Mouse (Mus musculus) CH12.LX (cell line): ENCODE data around the gene AC170998.1. TPM values are rescaled to one million over a fixed set of nuclear protein-coding genes. Genes with fewer than 3 reads are reported as not detected.

Experiments
- DNase-seq: peaks from one replicate; pipeline ENCODE4 v3.0.0-alpha.2; 2013; ENCODE audit errors: extremely low read depth
- H3K27ac ChIP-seq: 2 replicates; pipeline ENCODE4 v1.5.1; 2012; ENCODE audit warnings: low read depth, mild to moderate bottlenecking, control low read depth, moderate library complexity; ENCODE audit not compliant: insufficient read depth
- H3K27me3 ChIP-seq: replicated peaks from 2 replicates; pipeline ENCODE3; 2012; ENCODE audit warnings: inconsistent platforms
- H3K36me3 ChIP-seq, 2 experiments: replicated peaks in 1 of 2; 2 replicates each; pipeline versions ENCODE3 to v1.6.1; 2012; ENCODE audit warnings: inconsistent platforms in 1 of 2, low read length in 1 of 2, mild to moderate bottlenecking in 1 of 2, mixed read lengths in 1 of 2, moderate library complexity in 1 of 2; ENCODE audit not compliant: control insufficient read depth in 1 of 2, insufficient read depth in 1 of 2
- H3K4me1 ChIP-seq, 2 experiments: 2 replicates each; pipeline ENCODE4 v1.6.1; 2012; ENCODE audit warnings: inconsistent platforms in 1 of 2, moderate library complexity in 1 of 2; ENCODE audit not compliant: insufficient read depth in 2 of 2, control insufficient read depth in 1 of 2
- H3K4me2 ChIP-seq: 2 replicates; pipeline ENCODE4 v1.6.1; 2012; ENCODE audit warnings: low read depth, mild to moderate bottlenecking, control low read depth; ENCODE audit not compliant: poor library complexity, insufficient read depth, severe bottlenecking
- H3K4me3 ChIP-seq, 3 experiments: fragments of 150-350 bp in 1 of 3; sonication (generic) in 1 of 3; replicated peaks in 1 of 3; 2 replicates each; pipeline versions ENCODE3 to v1.5.1; 2011 to 2012; ENCODE audit warnings: low read depth in 2 of 3, low read length in 2 of 3, mild to moderate bottlenecking in 2 of 3, moderate library complexity in 2 of 3, control low read depth in 1 of 3, improper control_type of control experiment in 1 of 3, inconsistent platforms in 1 of 3, mixed read lengths in 1 of 3; ENCODE audit not compliant: poor library complexity in 1 of 3
- H3K79me2 ChIP-seq: replicated peaks from 2 replicates; pipeline ENCODE4 v1.6.1; 2012; ENCODE audit warnings: mild to moderate bottlenecking, moderate library complexity; ENCODE audit not compliant: control insufficient read depth, poor library complexity, insufficient read depth, severe bottlenecking; ENCODE audit errors: extremely low read depth
- H3K9ac ChIP-seq: 2 replicates; pipeline ENCODE4 v1.6.1; 2012; ENCODE audit warnings: low read depth, mild to moderate bottlenecking, control low read depth, moderate library complexity; ENCODE audit not compliant: insufficient read depth
- H3K9me3 ChIP-seq: replicated peaks from 2 replicates; pipeline ENCODE3; 2012; ENCODE audit warnings: low read length, inconsistent platforms, mixed read lengths
- ELF1 ChIP-seq: IDR thresholded peaks from 2 replicates; pipeline ENCODE4 v1.6.1; 2014; ENCODE audit warnings: low read depth, mild to moderate bottlenecking, inconsistent platforms, low read length, improper control_type of control experiment
- ETS1 ChIP-seq: conservative IDR thresholded peaks from 2 replicates; pipeline ENCODE4 v1.6.1; 2012; ENCODE audit warnings: low read depth, mild to moderate bottlenecking, inconsistent platforms, low read length, improper control_type of control experiment, moderate library complexity
- HCFC1 ChIP-seq: IDR thresholded peaks from 2 replicates; pipeline ENCODE4 v1.6.1; 2012; ENCODE audit warnings: low read depth, mild to moderate bottlenecking, inconsistent platforms, low read length, improper control_type of control experiment
- MAZ ChIP-seq: IDR thresholded peaks from 2 replicates; pipeline ENCODE4 v1.6.1; 2012; ENCODE audit warnings: low read depth, mild to moderate bottlenecking, inconsistent platforms, low read length, improper control_type of control experiment, moderate library complexity
- NELFE ChIP-seq: IDR thresholded peaks from 2 replicates; pipeline ENCODE4 v1.6.1; 2011; ENCODE audit warnings: low read depth, low read length, improper control_type of control experiment
- PAX5 ChIP-seq: IDR thresholded peaks from 2 replicates; pipeline ENCODE4 v1.6.1; 2012; ENCODE audit warnings: low read length, inconsistent platforms, mixed read lengths
- SIN3A ChIP-seq: IDR thresholded peaks from 2 replicates; pipeline ENCODE4 v1.6.1; 2012; ENCODE audit warnings: low read length, improper control_type of control experiment, inconsistent platforms
- UBTF ChIP-seq: IDR thresholded peaks from 2 replicates; pipeline ENCODE4 v1.6.1; 2012; ENCODE audit warnings: low read depth, mild to moderate bottlenecking, inconsistent platforms, low read length, improper control_type of control experiment, moderate library complexity
- dilution Hi-C: fragments of 300-500 bp; cut with MboI; formaldehyde crosslinking; loops from 2 replicates; pipeline ENCODE4 v1.14.3; 2020; ENCODE audit warnings: low sequenced_read_pairs; ENCODE audit not compliant: extremely low pct_unique_long_range_greater_than_20kb, extremely low pct_ligation_motif_present
- in situ Hi-C: fragments of 300-500 bp; cut with MboI; formaldehyde crosslinking; loops from 3 replicates; pipeline ENCODE4 v1.14.3; 2019; ENCODE audit warnings: low sequenced_read_pairs, low pct_ligation_motif_present, low pct_unique_long_range_greater_than_20kb, mixed read lengths
- polyA plus RNA-seq: library from polyadenylated mRNA; unstranded; fragments of >175 nt; gene quantifications from 2 replicates; pipeline ENCODE4 v1.2.1, GENCODE M21; 2012; ENCODE audit warnings: low read depth; ENCODE audit not compliant: insufficient read length
- total RNA-seq, 2 experiments: library from RNA; depleted of rRNA; stranded (reverse); fragments of 300-350 nt in 1 of 2; fragments of >200 nt in 1 of 2; gene quantifications; 2 replicates each; pipeline ENCODE4 v1.2.3; 2012 to 2014

AC170998.1 gene
- total and polyA plus RNA-seq, 3 experiments, result 0.38 TPM; not detected in 2

DNA sequence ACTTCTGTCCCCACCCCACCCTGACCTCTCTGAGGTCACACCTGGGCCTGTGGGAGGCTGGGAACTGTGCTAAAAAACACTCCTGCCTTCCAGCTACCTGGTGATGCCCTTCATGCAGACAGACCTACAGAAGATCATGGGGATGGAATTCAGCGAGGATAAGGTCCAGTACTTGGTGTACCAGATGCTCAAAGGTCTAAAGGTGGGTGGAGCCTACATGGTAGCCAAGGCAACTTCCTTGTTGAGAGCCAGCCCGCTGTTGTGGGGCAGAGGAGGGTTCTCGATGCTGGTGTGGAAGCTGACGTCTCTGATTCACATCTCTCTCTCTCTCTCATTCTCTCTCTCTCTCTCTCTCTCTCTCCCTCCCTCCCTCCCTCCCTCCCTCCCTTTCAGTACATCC is 49.3 kb downstream of the AC170998.1 start:
- H3K4me3 ChIP-seq, result no peak overlapping the region
- in situ Hi-C loops (loop anchor here (10.0 kb wide), 1 partner anchor 100 kb away; no protein-coding TSS in a partner anchor), dilution Hi-C loops (no loop called here)
- no peak overlapping the region for H3K4me2 ChIP-seq
- no peak overlapping the region for H3K9ac ChIP-seq
- no peaks in the 10 kb centered on the region for H3K4me1 ChIP-seq
- H3K79me2 ChIP-seq, result no peaks in the 10 kb centered on the region
- peaks cover 7% of the 10 kb centered on the region for H3K9me3 ChIP-seq
- H3K36me3 ChIP-seq, result no peaks in the 10 kb centered on the region
- TF ChIP-seq MAZ (no peak), ELF1 (no peak), UBTF (no peak), PAX5 (no peak), HCFC1 (no peak), NELFE (no peak), SIN3A (no peak), ETS1 (no peak)
- no peak for DNase-seq
- H3K27me3 ChIP-seq, result peaks cover 19% of the 10 kb centered on the region
- H3K27ac ChIP-seq, result no peak overlapping the region

Other genes starting within 250 kb of the AC170998.1 start
- 14.4 and 17.5 TPM in 2 replicates for gene Fkbp5, start 208.6 kb upstream of the AC170998.1 start, total RNA-seq (2012; rRNA removed)
- gene Fkbp5, start 208.6 kb upstream of the AC170998.1 start, total RNA-seq (2014; rRNA removed), result 21.5 and 22.6 TPM in 2 replicates
- 31.4 and 35.3 TPM in 2 replicates for gene Fkbp5, start 208.6 kb upstream of the AC170998.1 start, polyA plus RNA-seq
- gene Armc12, start 195.3 kb upstream of the AC170998.1 start, total RNA-seq (2012; rRNA removed), result not detected in 2 replicates
- not detected in 2 replicates for gene Armc12, start 195.3 kb upstream of the AC170998.1 start, total RNA-seq (2014; rRNA removed)
- not detected in 2 replicates for gene Armc12, start 195.3 kb upstream of the AC170998.1 start, polyA plus RNA-seq
- not detected in 2 replicates for gene Clpsl2, start 176.7 kb upstream of the AC170998.1 start, total RNA-seq (2012; rRNA removed)
- not detected in 2 replicates for gene Clpsl2, start 176.7 kb upstream of the AC170998.1 start, total RNA-seq (2014; rRNA removed)
- not detected in 2 replicates for gene Clpsl2, start 176.7 kb upstream of the AC170998.1 start, polyA plus RNA-seq
- not detected in 2 replicates for gene Clps, start 165.3 kb upstream of the AC170998.1 start, total RNA-seq (2012; rRNA removed)
- gene Clps, start 165.3 kb upstream of the AC170998.1 start, total RNA-seq (2014; rRNA removed), result not detected in 2 replicates
- gene Clps, start 165.3 kb upstream of the AC170998.1 start, polyA plus RNA-seq, result not detected in 2 replicates
- gene Lhfpl5, start 150.4 kb upstream of the AC170998.1 start, total RNA-seq (2012; rRNA removed), result 0.08 TPM in 1 of 2 replicates, not detected in the other
- gene Lhfpl5, start 150.4 kb upstream of the AC170998.1 start, total RNA-seq (2014; rRNA removed), result not detected in 2 replicates
- not detected in 2 replicates for gene Lhfpl5, start 150.4 kb upstream of the AC170998.1 start, polyA plus RNA-seq
- 65.9 and 83.3 TPM in 2 replicates for gene Srpk1, start 103.4 kb upstream of the AC170998.1 start, total RNA-seq (2012; rRNA removed)
- gene Srpk1, start 103.4 kb upstream of the AC170998.1 start, total RNA-seq (2014; rRNA removed), result 60.8 and 70.0 TPM in 2 replicates
- gene Srpk1, start 103.4 kb upstream of the AC170998.1 start, polyA plus RNA-seq, result 129 and 163 TPM in 2 replicates
- gene Slc26a8, start 35.9 kb upstream of the AC170998.1 start, total RNA-seq (2012; rRNA removed), result not detected in 2 replicates
- not detected in 2 replicates for gene Slc26a8, start 35.9 kb upstream of the AC170998.1 start, total RNA-seq (2014; rRNA removed)
- 0.11 and 0.44 TPM in 2 replicates for gene Slc26a8, start 35.9 kb upstream of the AC170998.1 start, polyA plus RNA-seq
- 27.1 and 27.6 TPM in 2 replicates for gene Mapk14, start 34.8 kb upstream of the AC170998.1 start, total RNA-seq (2012; rRNA removed)
- 21.0 and 22.6 TPM in 2 replicates for gene Mapk14, start 34.8 kb upstream of the AC170998.1 start, total RNA-seq (2014; rRNA removed)
- 59.8 and 69.5 TPM in 2 replicates for gene Mapk14, start 34.8 kb upstream of the AC170998.1 start, polyA plus RNA-seq
- gene Mapk13, start 43.2 kb downstream of the AC170998.1 start, total RNA-seq (2012; rRNA removed), result not detected in 2 replicates
- gene Mapk13, start 43.2 kb downstream of the AC170998.1 start, total RNA-seq (2014; rRNA removed), result not detected in 2 replicates
- gene Mapk13, start 43.2 kb downstream of the AC170998.1 start, polyA plus RNA-seq, result not detected in 2 replicates
- gene Brpf3, start 75.0 kb downstream of the AC170998.1 start, total RNA-seq (2012; rRNA removed), result 1.5 and 2.3 TPM in 2 replicates
- gene Brpf3, start 75.0 kb downstream of the AC170998.1 start, total RNA-seq (2014; rRNA removed), result 0.40 and 0.96 TPM in 2 replicates
- 8.5 and 12.1 TPM in 2 replicates for gene Brpf3, start 75.0 kb downstream of the AC170998.1 start, polyA plus RNA-seq
- not detected in 2 replicates for gene Pnpla1, start 132.3 kb downstream of the AC170998.1 start, total RNA-seq (2012; rRNA removed)
- gene Pnpla1, start 132.3 kb downstream of the AC170998.1 start, total RNA-seq (2014; rRNA removed), result not detected in 2 replicates
- not detected in 2 replicates for gene Pnpla1, start 132.3 kb downstream of the AC170998.1 start, polyA plus RNA-seq
- 1.4 TPM in 2 replicates for gene 4930539E08Rik, start 189.2 kb downstream of the AC170998.1 start, total RNA-seq (2012; rRNA removed)
- gene 4930539E08Rik, start 189.2 kb downstream of the AC170998.1 start, total RNA-seq (2014; rRNA removed), result 0.57 and 0.62 TPM in 2 replicates
- 1.2 and 1.4 TPM in 2 replicates for gene 4930539E08Rik, start 189.2 kb downstream of the AC170998.1 start, polyA plus RNA-seq
- not detected in 2 replicates for gene Pxt1, start 217.8 kb downstream of the AC170998.1 start, total RNA-seq (2012; rRNA removed)
- gene Pxt1, start 217.8 kb downstream of the AC170998.1 start, total RNA-seq (2014; rRNA removed), result not detected in 2 replicates
- not detected in 2 replicates for gene Pxt1, start 217.8 kb downstream of the AC170998.1 start, polyA plus RNA-seq
- gene Kctd20, start 225.9 kb downstream of the AC170998.1 start, total RNA-seq (2012; rRNA removed), result 40.1 and 41.3 TPM in 2 replicates
- gene Kctd20, start 225.9 kb downstream of the AC170998.1 start, total RNA-seq (2014; rRNA removed), result 62.9 and 68.5 TPM in 2 replicates
- gene Kctd20, start 225.9 kb downstream of the AC170998.1 start, polyA plus RNA-seq, result 68.6 and 85.2 TPM in 2 replicates